Mouse (Mus musculus): ENCODE results near the gene Inafm2. TPM values are rescaled to one million over a fixed set of nuclear protein-coding genes. Genes with fewer than 3 reads are reported as not detected.

Inafm2 gene
- polyA plus RNA-seq, 1 experiment, result 8.1 TPM

DNA sequence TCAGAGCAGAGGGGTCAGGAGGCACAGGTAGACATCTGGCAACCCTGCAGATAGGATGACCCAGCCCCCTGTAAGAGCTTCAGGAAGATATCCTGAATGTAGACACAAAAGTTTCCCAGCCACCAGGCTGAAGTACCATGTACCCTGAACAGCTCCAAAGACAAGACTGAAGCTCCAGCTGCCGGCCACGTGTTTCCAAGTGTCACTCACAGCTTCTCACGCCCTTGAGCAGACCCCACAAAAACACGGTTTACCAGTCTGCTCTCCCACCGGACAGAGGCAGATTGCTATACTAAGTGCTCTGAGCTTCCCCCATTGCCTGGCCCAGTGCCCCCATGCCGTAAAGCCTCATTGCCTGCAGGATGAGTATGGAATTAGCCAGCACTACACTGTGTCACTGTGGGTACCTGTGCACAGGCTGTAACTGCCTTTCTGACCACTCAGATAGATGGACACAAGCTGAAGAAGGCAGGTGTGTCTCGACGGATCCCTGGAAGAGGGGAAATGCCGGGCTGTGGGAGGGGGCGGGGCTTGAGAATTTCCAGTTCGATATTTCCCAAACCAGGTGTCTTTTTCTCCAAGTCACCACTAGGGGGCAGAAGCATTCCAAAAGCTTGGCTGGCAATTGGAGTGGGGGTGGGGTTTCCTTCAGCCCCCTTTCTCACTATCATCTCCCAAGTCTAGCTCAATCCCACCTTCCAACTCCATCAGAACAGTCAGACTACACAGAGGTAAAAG is 18.7 kb downstream of the Inafm2 start:
- Histone ChIP-seq H3K4me1 (ENCODE audit: control insufficient read depth, insufficient read depth, low read length) (peaks cover 14% of the 10 kb centered on the region; the same call in 1 of the 2 replicates), H3K4me3 (ENCODE audit: insufficient read depth, low read depth, low read length) (no peak overlapping the region), H3K36me3 (ENCODE audit: control insufficient read depth, insufficient read depth, low read length) (no peaks in the 10 kb centered on the region), H3K27ac (ENCODE audit: insufficient read depth, low read depth, low read length) (no peak overlapping the region), H3K27me3 (replicated peaks; ENCODE audit: control insufficient read depth, insufficient read depth, low read length) (no peaks in the 10 kb centered on the region)
- peak; percentile 57 for DNase-seq
- TF ChIP-seq CTCF (conservative IDR thresholded peaks at IDR 0.05; ENCODE audit: insufficient read depth, insufficient read length, low read depth, low read length) (peak; percentile 50), POLR2A (IDR thresholded peaks at IDR 0.05; ENCODE audit: low read depth, low read length) (no peak)
- 31% methylated on average over 11 of the region's 11 CpGs for WGBS

DNA sequence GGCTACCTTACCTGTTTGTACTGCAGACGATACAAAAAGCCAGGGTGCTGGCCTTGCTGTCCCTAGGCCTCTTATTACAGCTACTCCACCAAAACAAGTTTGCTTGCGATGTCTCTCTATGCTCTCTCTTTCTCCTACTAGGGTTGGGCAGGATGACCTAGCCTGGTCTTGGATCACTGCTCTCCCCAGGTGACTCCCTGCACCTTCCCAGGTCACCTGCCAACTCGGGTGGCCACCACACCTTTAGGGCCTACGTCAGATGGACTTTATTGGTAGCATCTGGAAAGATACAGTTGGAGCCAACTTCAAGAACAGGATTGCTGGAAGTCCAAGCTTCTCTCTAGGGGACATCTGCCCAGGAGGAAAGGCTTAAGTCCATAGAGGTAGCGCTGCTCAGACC is 19.3 kb downstream of the Inafm2 start:
- WGBS, result 74% methylated on average over 5 of the region's 5 CpGs
- no peak for TF ChIP-seq POLR2A (IDR thresholded peaks at IDR 0.05; ENCODE audit: low read depth, low read length)
- TF ChIP-seq CTCF (conservative IDR thresholded peaks at IDR 0.05; ENCODE audit: insufficient read depth, insufficient read length, low read depth, low read length), result no peak
- H3K36me3 ChIP-seq (ENCODE audit: control insufficient read depth, insufficient read depth, low read length), result no peaks in the 10 kb centered on the region
- no peak overlapping the region for H3K4me3 ChIP-seq (ENCODE audit: insufficient read depth, low read depth, low read length)
- H3K27ac ChIP-seq (ENCODE audit: insufficient read depth, low read depth, low read length), result no peak overlapping the region
- H3K4me1 ChIP-seq (ENCODE audit: control insufficient read depth, insufficient read depth, low read length), result peaks cover 14% of the 10 kb centered on the region; the same call in 1 of the 2 replicates
- no peaks in the 10 kb centered on the region for H3K27me3 ChIP-seq (replicated peaks; ENCODE audit: control insufficient read depth, insufficient read depth, low read length)
- DNase-seq, result no peak

DNA sequence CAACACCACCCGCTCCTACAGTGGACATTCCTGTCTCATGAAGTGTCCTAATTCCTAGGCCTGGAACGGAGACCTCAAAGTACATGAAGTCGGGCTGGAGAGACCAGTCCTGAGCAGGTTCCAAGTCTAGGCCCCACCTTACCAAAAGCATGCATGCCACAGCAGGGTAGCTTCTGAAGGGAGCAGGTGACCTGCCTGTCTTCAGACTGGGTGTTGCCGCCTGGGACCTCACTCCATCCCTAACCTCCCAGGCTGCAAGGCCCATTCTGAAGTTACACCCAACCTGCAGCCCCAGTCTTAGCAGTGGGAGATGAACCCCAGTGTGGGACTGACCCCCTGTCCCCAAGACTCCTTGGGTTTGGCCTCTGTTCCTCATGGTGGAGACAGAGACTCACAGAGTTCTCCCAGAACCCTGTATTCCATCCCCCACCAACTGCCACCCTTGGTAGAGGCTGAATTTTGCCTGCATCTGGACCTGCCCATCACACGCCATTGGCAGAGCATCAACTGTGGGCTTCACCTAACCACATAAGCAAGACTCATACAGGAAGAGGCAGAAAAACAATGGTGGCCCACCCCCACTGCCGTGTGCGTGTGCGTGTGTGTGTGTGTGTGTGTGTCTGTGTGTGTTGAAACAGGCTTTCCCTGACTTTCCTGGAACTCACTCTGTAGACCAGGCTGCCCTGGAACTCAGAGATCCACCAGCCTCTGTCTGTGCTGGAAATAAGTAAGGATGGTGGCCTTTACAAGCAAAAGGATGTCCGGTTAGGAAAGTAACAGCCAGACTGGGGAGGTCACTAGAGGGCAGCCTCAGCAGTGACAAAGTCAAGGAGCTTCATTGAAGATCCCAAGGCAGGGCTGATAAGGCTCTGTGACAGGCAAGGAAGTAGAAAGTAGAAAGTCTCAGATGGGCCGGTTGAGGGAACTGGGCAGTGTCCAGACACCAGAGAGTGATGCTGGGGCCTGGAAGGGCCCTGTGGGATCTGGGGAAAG is 20.8 kb downstream of the Inafm2 start:
- WGBS, result 77% methylated on average over 10 of the region's 10 CpGs
- no peaks in the 10 kb centered on the region for H3K27me3 ChIP-seq (replicated peaks; ENCODE audit: control insufficient read depth, insufficient read depth, low read length)
- TF ChIP-seq POLR2A (IDR thresholded peaks at IDR 0.05; ENCODE audit: low read depth, low read length), result no peak
- 0 out of 2 replicates have a peak, but pooled peaks have one; percentile 14 for TF ChIP-seq CTCF (conservative IDR thresholded peaks at IDR 0.05; ENCODE audit: insufficient read depth, insufficient read length, low read depth, low read length)
- H3K4me1 ChIP-seq (ENCODE audit: control insufficient read depth, insufficient read depth, low read length), result peaks cover 14% of the 10 kb centered on the region; the same call in 1 of the 2 replicates
- H3K4me3 ChIP-seq (ENCODE audit: insufficient read depth, low read depth, low read length), result no peak overlapping the region
- H3K36me3 ChIP-seq (ENCODE audit: control insufficient read depth, insufficient read depth, low read length), result no peaks in the 10 kb centered on the region
- H3K27ac ChIP-seq (ENCODE audit: insufficient read depth, low read depth, low read length), result no peak overlapping the region
- no peak for DNase-seq

DNA sequence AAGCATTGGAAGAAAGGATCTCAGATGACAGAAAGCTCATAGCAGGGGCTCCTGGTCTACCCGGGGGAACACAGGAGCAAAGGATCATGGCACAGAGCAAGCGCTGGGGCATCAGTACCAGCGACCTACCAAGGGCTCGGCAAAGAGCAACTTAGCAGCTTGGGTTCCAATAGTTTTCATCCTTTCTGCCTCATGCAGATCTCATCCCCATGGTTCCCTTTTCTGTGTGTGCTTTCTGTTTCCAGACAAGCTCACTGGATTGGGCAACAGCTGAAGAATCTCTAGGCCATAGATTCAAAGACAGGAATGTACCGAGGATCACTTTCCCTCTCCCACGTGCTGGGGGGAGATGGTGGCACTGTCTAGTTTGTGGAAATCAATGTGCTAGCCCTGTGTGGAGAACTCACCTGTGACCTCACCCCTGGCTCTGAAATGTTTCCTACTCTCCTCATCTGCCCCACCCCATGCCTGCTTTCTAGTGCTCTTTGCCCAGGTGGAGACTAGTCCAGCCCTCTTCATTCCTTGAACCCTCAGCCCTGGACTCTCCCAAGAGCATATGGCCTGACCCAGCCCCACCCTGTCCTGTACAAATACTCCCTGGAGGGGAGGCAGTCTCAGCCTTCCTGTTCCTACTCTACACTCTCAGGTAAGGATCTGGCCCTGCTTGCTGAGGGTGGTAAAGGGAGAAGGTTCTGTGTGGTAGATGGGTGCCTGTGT is 26.8 kb downstream of the Inafm2 start, which contains the start of gene Phgr1:
TSS of gene Phgr1 (plus strand) at position 612 of the 717 bp plus-strand sequence.
- TF ChIP-seq POLR2A (IDR thresholded peaks at IDR 0.05; ENCODE audit: low read depth, low read length) (no peak), CTCF (conservative IDR thresholded peaks at IDR 0.05; ENCODE audit: insufficient read depth, insufficient read length, low read depth, low read length) (no peak)
- no peaks in the 10 kb centered on the region for H3K4me1 ChIP-seq (ENCODE audit: control insufficient read depth, insufficient read depth, low read length)
- H3K27me3 ChIP-seq (replicated peaks; ENCODE audit: control insufficient read depth, insufficient read depth, low read length), result no peaks in the 10 kb centered on the region
- 70% methylated on average over 6 of the region's 6 CpGs for WGBS
- no peak within 1 kb of the TSS for H3K27ac ChIP-seq (ENCODE audit: insufficient read depth, low read depth, low read length)
- DNase-seq, result no peak
- H3K36me3 ChIP-seq (ENCODE audit: control insufficient read depth, insufficient read depth, low read length), result no peaks in the 10 kb centered on the region
- H3K4me3 ChIP-seq (ENCODE audit: insufficient read depth, low read depth, low read length), result no peak within 1 kb of the TSS

DNA sequence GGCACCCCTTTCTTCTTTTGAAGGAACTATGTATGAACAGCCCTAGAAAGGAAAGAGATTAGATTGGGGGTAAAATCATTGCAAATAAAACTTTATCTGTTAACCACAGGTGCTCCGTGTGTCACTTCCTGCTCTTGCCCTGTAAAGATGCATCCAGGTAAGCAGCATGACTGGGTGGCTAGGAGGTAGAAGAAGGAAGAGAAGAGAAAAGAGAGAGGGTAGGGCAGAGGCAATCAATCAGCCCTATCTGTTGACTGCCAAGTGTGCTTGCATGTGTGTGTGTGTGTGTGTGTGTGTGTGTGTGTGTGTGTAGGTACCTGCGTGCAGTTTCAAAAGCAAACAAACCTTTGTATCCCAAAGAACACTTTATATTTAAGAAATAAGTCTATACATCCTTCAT is 29.0 kb downstream of the Inafm2 start:
- H3K27me3 ChIP-seq (replicated peaks; ENCODE audit: control insufficient read depth, insufficient read depth, low read length), result no peaks in the 10 kb centered on the region
- 75% methylated on average over 2 of the region's 2 CpGs for WGBS
- no peak overlapping the region for H3K4me3 ChIP-seq (ENCODE audit: insufficient read depth, low read depth, low read length)
- H3K27ac ChIP-seq (ENCODE audit: insufficient read depth, low read depth, low read length), result no peak overlapping the region
- TF ChIP-seq CTCF (conservative IDR thresholded peaks at IDR 0.05; ENCODE audit: insufficient read depth, insufficient read length, low read depth, low read length), result no peak
- no peak for TF ChIP-seq POLR2A (IDR thresholded peaks at IDR 0.05; ENCODE audit: low read depth, low read length)
- DNase-seq, result no peak
- H3K36me3 ChIP-seq (ENCODE audit: control insufficient read depth, insufficient read depth, low read length), result no peaks in the 10 kb centered on the region
- no peaks in the 10 kb centered on the region for H3K4me1 ChIP-seq (ENCODE audit: control insufficient read depth, insufficient read depth, low read length)

DNA sequence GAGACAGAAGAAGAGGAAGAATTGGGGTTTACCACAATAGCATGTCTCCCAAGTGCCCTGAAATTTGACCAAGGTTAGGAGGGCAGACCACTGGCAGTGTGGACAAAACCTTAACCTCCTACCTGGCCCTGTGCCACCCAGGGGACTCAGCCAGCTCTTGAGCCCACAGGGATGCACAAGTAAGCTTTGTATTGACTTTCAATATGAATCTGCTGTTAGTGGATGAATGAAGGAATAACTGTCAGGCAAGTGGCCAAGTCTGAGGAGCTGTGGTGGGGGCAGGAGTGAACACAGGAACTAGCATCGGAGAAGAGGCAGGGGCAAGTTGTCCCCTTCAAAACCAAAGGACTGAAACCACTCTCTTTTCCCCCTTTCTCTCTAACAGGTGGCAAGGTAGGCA is 29.8 kb downstream of the Inafm2 start:
- H3K27me3 ChIP-seq (replicated peaks; ENCODE audit: control insufficient read depth, insufficient read depth, low read length), result no peaks in the 10 kb centered on the region
- no peaks in the 10 kb centered on the region for H3K4me1 ChIP-seq (ENCODE audit: control insufficient read depth, insufficient read depth, low read length)
- WGBS, result 75% methylated on average over 1 of the region's 1 CpGs
- DNase-seq, result no peak
- no peak overlapping the region for H3K27ac ChIP-seq (ENCODE audit: insufficient read depth, low read depth, low read length)
- TF ChIP-seq POLR2A (IDR thresholded peaks at IDR 0.05; ENCODE audit: low read depth, low read length) (no peak), CTCF (conservative IDR thresholded peaks at IDR 0.05; ENCODE audit: insufficient read depth, insufficient read length, low read depth, low read length) (no peak)
- H3K36me3 ChIP-seq (ENCODE audit: control insufficient read depth, insufficient read depth, low read length), result no peaks in the 10 kb centered on the region
- no peak overlapping the region for H3K4me3 ChIP-seq (ENCODE audit: insufficient read depth, low read depth, low read length)
